Mouse (Mus musculus): ENCODE data around the gene Atxn7l3. TPM values are rescaled to one million over a fixed set of nuclear protein-coding genes. Genes with fewer than 3 reads are reported as not detected.

Atxn7l3 gene
- 11.8 and 13.6 TPM in 2 replicates for polyA plus RNA-seq (2015; fragmentation: Nextera tagmentation; extraction: Ambion mirVana)

DNA sequence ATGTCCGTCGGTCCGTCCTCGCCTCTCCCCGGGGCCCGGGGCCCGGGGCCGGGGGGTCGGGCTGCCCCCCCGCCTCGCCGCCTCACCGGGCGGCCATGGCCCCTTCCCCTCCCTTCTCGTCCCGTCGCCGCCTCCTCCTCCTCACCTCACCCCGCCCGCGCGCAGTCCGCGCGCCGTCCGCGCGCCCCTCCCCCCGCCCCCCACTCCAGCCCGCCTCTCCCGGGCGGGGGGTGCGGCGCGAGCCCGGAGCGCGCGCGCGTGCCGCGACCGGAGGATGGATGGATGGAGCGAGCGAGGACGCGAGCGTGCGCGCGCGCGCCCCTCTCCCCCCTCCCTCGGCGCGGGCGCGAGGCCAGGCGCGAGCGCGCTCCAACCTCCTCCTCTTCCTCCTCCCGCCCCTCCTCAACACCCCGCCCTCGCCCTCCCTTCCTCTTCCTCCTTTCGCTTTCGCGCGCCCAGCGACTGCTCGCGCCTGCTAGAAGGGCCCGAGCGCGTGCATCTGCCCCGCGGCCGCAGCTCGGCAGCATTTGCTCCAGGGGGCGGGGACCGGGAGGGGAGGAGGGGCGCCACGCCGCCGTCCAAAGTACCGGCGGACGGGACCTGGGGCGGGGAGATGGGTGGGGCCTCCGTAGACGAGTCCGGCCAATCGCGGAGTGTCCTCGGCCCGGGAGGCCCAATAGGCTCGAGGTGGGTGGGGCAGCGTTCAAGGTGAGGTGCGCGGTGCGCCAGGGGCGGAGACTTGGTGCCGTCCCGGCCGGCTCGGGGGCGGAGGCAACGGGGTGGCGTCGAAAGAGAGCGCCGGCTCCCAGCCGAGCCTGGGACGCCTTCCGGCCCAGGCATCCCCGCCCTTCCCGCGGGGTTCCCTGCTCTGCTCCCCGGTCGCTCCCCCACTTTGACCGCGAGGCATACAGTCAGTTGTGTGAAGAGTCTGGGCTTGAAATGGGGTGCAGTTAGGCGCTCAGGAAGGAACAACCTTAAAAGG, at the start of gene Atxn7l3:
TSS of gene Atxn7l3 (minus strand) at position 141 of the 982 bp plus-strand sequence.
- no peaks in the 10 kb centered on the region for H3K27me3 ChIP-seq (replicated peaks)
- peak; percentile 96 for ATAC-seq
- WGBS, result under 1% methylated on average over 74 of the region's 125 CpGs
- peak within 1 kb of the TSS; percentile 93 for H3K4me2 ChIP-seq (replicated peaks)
- H3K9ac ChIP-seq, result peak within 1 kb of the TSS; percentile 87
- H3K4me3 ChIP-seq (replicated peaks), result peak within 1 kb of the TSS; percentile 78
- H3K36me3 ChIP-seq, result peaks cover 4% of the 10 kb centered on the region
- H3K9me3 ChIP-seq, result no peaks in the 10 kb centered on the region
- H3K27ac ChIP-seq, result peak within 1 kb of the TSS; percentile 100
- peaks cover 16% of the 10 kb centered on the region; the same call in 1 of the 2 replicates for H3K4me1 ChIP-seq (replicated peaks)

DNA sequence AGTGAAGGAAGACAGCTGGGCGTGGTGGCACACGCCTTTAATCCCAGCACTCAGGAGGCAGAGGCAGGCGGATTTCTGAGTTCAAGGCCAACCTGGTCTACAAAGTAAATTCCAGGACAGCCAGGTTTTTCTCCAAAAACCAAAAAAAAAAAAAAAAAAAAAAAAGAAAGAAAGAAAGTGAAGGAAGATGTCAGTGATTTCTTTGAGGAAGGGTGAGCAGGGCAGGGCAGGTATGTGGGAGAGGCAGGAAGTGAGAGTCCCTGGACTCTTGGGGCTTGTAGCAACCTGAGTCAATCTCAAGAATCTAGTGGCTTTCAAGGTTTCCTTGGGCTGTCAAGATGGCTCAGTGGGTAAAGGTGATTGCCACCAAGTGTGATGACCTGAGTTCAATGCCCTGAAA, 48.0 kb upstream of the Atxn7l3 start:
- 87% methylated on average over 3 of the region's 3 CpGs for WGBS
- no peak overlapping the region for H3K4me3 ChIP-seq (replicated peaks)
- H3K9me3 ChIP-seq, result no peaks in the 10 kb centered on the region
- H3K27ac ChIP-seq, result no peak overlapping the region
- no peak for ATAC-seq
- no peak overlapping the region for H3K4me2 ChIP-seq (replicated peaks)
- no peaks in the 10 kb centered on the region for H3K36me3 ChIP-seq
- 0 out of 2 replicates have a peak, but pooled peaks cover 3% of the 10 kb centered on the region for H3K4me1 ChIP-seq (replicated peaks)
- H3K9ac ChIP-seq, result no peak overlapping the region
- no peaks in the 10 kb centered on the region for H3K27me3 ChIP-seq (replicated peaks)

DNA sequence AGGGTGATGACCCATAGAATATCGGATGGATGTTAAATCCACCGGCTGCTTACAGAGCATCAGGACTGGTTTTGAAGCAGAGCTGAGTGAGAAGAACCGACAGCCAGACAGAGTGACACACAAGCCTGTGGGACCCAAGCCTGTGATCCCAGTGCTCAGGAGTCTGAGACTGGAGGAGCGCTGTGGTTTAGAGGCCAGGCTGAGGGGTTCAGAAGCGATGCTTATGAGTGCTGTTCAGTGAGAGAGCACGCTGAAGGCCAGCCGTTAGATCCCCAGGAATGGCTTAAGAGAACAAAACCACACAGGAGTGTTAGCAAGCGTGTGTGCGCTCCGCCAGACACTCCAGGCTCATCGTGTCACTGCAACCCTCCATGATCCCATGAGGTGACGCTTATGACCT, 46.3 kb upstream of the Atxn7l3 start:
- H3K27me3 ChIP-seq (replicated peaks), result no peaks in the 10 kb centered on the region
- H3K4me3 ChIP-seq (replicated peaks), result no peak overlapping the region
- no peak overlapping the region for H3K9ac ChIP-seq
- H3K4me2 ChIP-seq (replicated peaks), result no peak overlapping the region
- H3K4me1 ChIP-seq (replicated peaks), result 0 out of 2 replicates have a peak, but pooled peaks cover 3% of the 10 kb centered on the region
- no peak overlapping the region for H3K27ac ChIP-seq
- H3K9me3 ChIP-seq, result no peaks in the 10 kb centered on the region
- no peak for ATAC-seq
- 68% methylated on average over 12 of the region's 12 CpGs for WGBS
- H3K36me3 ChIP-seq, result no peaks in the 10 kb centered on the region

DNA sequence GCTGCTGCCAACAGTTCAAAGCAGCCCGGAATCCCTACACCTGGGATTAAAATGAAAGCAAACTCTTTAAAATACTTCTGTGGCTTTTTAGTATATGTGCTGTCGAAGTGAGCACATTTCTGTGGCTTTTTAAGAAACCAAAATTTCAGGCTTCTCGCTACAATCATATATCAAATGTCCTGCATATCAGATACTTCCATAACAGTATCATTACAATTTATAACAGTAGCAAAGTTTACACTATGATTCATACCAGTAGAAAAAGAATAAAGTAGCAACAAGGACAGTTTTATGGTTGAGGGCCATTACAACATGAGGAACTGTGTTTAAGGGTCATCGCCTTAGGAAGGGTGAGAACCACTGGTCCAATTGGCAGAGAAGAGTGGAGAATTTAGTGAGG, 44.7 kb upstream of the Atxn7l3 start:
- no peak overlapping the region for H3K9ac ChIP-seq
- H3K27me3 ChIP-seq (replicated peaks), result no peaks in the 10 kb centered on the region
- no peak overlapping the region for H3K27ac ChIP-seq
- ATAC-seq, result no peak
- H3K4me3 ChIP-seq (replicated peaks), result no peak overlapping the region
- no peaks in the 10 kb centered on the region for H3K36me3 ChIP-seq
- 0 out of 2 replicates have a peak, but pooled peaks cover 3% of the 10 kb centered on the region for H3K4me1 ChIP-seq (replicated peaks)
- no peaks in the 10 kb centered on the region for H3K9me3 ChIP-seq
- WGBS, result 85% methylated on average over 4 of the region's 4 CpGs
- H3K4me2 ChIP-seq (replicated peaks), result no peak overlapping the region

DNA sequence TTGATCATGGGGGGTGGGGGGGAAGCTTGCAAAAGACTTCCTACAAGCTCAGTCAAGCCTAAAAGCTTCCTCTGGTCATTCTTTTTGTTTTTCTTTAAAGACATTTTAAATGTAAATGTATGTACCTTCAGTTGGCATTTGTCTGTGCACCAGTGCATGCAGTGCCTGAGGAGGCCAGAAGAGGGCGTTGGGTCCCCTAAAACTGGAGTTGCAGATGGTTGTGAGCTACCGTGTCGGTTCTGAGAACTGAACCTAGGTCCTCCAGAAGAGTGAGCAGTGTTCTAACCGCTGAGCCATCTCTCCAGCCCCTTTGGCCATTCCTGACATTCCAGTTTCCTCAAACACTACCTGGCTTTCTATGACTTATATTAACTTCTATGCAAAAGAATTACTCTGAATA, 43.2 kb upstream of the Atxn7l3 start:
- Histone ChIP-seq H3K27me3 (replicated peaks) (no peaks in the 10 kb centered on the region), H3K27ac (no peak overlapping the region), H3K9me3 (no peaks in the 10 kb centered on the region), H3K36me3 (no peaks in the 10 kb centered on the region), H3K9ac (no peak overlapping the region), H3K4me2 (replicated peaks) (no peak overlapping the region), H3K4me1 (replicated peaks) (peaks cover 7% of the 10 kb centered on the region; the same call in 1 of the 2 replicates), H3K4me3 (replicated peaks) (no peak overlapping the region)
- WGBS, result 66% methylated on average over 4 of the region's 4 CpGs
- ATAC-seq, result no peak

DNA sequence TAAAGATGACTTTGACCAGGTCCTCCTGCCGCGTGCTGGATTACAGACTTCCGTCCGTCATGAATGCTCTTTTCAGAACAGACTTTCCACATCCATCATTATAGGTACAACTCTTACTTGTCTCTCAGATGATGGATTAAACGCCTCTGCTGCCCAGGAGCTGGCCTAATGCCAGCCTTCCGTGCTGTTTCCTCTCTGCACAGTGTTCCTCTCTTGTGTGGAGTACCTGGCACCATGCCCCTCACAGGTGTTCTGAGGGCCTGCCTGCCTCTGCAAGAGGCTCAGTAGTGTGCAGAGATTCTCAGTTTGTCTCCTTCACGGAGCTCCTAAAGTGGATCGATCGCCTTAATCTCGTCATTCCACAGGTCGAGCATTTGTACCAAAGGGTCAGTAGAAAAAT, 42.8 kb upstream of the Atxn7l3 start:
- H3K4me3 ChIP-seq (replicated peaks), result no peak overlapping the region
- no peak overlapping the region for H3K27ac ChIP-seq
- WGBS, result 69% methylated on average over 11 of the region's 11 CpGs
- H3K4me2 ChIP-seq (replicated peaks), result no peak overlapping the region
- ATAC-seq, result no peak
- H3K4me1 ChIP-seq (replicated peaks), result peaks cover 7% of the 10 kb centered on the region; the same call in 1 of the 2 replicates
- H3K27me3 ChIP-seq (replicated peaks), result no peaks in the 10 kb centered on the region
- no peaks in the 10 kb centered on the region for H3K9me3 ChIP-seq
- no peak overlapping the region for H3K9ac ChIP-seq
- no peaks in the 10 kb centered on the region for H3K36me3 ChIP-seq

DNA sequence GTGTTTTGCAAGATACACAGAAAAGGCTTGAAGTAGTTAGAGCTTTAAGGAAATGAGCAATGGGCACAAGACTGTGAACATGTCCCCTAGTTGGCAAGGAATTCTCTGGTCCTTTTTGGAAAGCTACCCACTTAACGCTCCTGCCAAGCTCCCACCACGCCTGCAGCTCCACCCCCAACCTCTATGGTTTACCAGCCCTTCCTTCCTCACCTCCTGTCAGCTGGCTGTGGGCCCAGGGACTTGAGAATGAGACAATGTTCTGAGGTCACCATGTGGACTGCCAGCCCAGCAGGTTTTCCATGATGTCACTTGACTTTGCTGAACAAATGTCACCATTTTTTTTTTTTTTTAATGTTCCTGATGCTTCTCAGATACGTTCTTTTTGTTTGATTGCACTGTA, 42.1 kb upstream of the Atxn7l3 start:
- no peak overlapping the region for H3K9ac ChIP-seq
- no peak overlapping the region for H3K27ac ChIP-seq
- H3K4me2 ChIP-seq (replicated peaks), result no peak overlapping the region
- no peaks in the 10 kb centered on the region for H3K9me3 ChIP-seq
- H3K4me1 ChIP-seq (replicated peaks), result peaks cover 5% of the 10 kb centered on the region; the same call in 1 of the 2 replicates
- ATAC-seq, result no peak
- H3K4me3 ChIP-seq (replicated peaks), result no peak overlapping the region
- 52% methylated on average over 3 of the region's 3 CpGs for WGBS
- H3K27me3 ChIP-seq (replicated peaks), result no peaks in the 10 kb centered on the region
- no peaks in the 10 kb centered on the region for H3K36me3 ChIP-seq

DNA sequence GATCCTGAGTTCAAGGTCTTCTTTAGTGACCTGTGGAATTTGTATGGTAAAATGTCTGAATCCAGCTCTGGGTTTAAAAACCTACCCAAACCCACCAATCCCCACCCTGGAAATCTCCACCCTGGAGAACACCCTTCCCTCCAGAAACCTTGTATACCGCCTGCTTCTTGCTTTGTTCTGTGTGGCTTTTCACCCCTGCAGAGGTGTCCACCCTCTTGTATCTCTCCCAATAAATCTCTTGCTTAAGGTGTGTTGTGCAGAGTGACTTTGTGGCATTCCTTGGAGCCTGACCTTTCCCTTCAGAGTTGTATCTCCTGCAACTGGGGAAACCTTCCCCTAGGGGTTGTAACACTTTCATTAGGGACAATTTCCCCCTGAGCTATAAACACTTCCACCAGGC, 41.5 kb upstream of the Atxn7l3 start:
- peaks cover 4% of the 10 kb centered on the region; the same call in 1 of the 2 replicates for H3K4me1 ChIP-seq (replicated peaks)
- H3K36me3 ChIP-seq, result no peaks in the 10 kb centered on the region
- H3K9ac ChIP-seq, result no peak overlapping the region
- ATAC-seq, result no peak
- no peaks in the 10 kb centered on the region for H3K27me3 ChIP-seq (replicated peaks)
- H3K9me3 ChIP-seq, result no peaks in the 10 kb centered on the region
- no peak overlapping the region for H3K4me3 ChIP-seq (replicated peaks)
- no peak overlapping the region for H3K27ac ChIP-seq
- H3K4me2 ChIP-seq (replicated peaks), result no peak overlapping the region
- 60% methylated on average over 1 of the region's 1 CpGs for WGBS

DNA sequence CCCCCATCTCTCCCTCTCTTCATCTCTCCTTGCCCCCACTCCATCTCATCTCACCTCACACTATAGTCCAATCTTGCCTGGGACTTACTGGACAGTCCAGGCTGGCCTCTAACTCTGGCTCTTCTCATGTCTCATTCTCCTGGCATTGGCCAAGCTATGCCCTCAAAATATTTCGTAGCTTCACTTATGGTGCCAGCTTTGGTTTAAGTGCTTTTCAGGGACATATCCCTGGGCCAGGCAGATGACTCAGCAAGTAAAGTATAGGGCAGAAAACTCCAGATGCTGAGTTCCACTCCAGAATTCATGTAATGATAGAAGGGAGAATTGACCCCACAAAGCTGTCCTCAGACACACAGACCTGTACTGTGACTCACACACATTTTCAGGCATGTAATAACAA, 39.8 kb upstream of the Atxn7l3 start:
- Histone ChIP-seq H3K4me3 (replicated peaks) (no peak overlapping the region), H3K4me2 (replicated peaks) (no peak overlapping the region), H3K27ac (no peak overlapping the region), H3K4me1 (replicated peaks) (peaks cover 4% of the 10 kb centered on the region; the same call in 1 of the 2 replicates), H3K9me3 (no peaks in the 10 kb centered on the region), H3K36me3 (no peaks in the 10 kb centered on the region), H3K27me3 (replicated peaks) (no peaks in the 10 kb centered on the region), H3K9ac (no peak overlapping the region)
- 86% methylated on average over 1 of the region's 1 CpGs for WGBS
- no peak for ATAC-seq

DNA sequence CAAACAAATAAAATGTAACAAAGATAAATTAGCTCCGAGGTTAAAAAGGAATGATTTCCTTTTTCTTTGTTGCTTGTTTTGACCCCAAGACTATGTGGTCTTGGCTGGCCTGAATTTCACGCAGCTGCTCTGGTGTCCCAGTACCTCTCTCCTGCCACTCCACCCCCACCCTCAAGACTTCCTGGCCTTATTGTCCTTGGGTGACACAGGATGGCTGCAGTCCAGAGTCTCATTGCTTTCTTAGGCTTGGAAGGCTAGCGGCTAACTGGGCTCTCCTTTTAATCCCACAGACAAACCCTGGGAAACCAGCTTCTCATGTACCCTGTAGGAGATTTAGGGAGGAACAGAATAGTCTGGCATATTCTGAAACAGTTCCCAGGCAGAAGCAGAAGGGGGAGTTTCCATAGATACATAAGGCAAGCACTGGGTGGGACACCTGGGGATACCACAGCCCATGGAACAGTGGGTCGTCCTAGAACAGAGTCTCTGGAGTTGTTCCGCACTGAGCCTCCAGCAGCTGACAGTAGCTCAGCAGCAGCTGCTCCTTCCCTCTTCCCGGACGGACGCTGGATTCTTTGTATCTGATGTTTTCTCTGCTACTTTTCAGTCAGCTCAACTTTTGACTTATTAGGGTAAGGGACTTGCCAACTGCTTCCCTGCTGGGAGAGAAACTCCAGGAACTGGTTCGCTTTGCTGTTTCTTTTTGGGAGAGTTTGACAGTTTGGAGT, 38.7 kb upstream of the Atxn7l3 start:
- 38% methylated on average over 9 of the region's 9 CpGs for WGBS
- no peak overlapping the region for H3K9ac ChIP-seq

DNA sequence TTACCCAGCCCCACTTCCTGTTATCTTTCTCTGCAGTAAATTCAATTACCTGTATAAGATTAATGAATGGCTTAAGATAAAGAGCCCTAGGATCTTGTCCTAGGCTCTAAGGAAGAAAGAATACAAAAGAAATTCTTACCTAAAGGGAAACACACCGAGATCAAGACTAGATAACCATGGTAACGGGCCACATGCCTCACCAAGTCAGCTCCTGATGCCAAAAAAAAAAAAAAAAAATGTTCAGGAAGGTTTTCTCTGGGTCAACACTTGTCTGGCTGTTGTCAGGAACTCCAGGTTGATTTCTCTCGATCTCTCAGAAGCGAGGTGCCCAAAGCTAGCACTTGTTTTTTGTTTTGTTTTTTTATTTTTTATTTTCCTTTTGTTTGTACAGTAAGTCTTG, 37.6 kb upstream of the Atxn7l3 start:
- no peak for ATAC-seq
- Histone ChIP-seq H3K4me3 (replicated peaks) (no peak overlapping the region), H3K27ac (no peak overlapping the region), H3K36me3 (no peaks in the 10 kb centered on the region), H3K9ac (no peak overlapping the region), H3K9me3 (no peaks in the 10 kb centered on the region), H3K27me3 (replicated peaks) (no peaks in the 10 kb centered on the region), H3K4me2 (replicated peaks) (no peak overlapping the region), H3K4me1 (replicated peaks) (peaks cover 4% of the 10 kb centered on the region; the same call in 1 of the 2 replicates)
- WGBS, result 55% methylated on average over 4 of the region's 4 CpGs

More for the DNA sequence above, 38.7 kb upstream of the Atxn7l3 start:
- ATAC-seq, result no peak
- Histone ChIP-seq H3K4me1 (replicated peaks) (peaks cover 4% of the 10 kb centered on the region; the same call in 1 of the 2 replicates), H3K9me3 (no peaks in the 10 kb centered on the region), H3K27ac (no peak overlapping the region), H3K4me3 (replicated peaks) (no peak overlapping the region), H3K36me3 (no peaks in the 10 kb centered on the region), H3K27me3 (replicated peaks) (no peaks in the 10 kb centered on the region), H3K4me2 (replicated peaks) (no peak overlapping the region)

DNA sequence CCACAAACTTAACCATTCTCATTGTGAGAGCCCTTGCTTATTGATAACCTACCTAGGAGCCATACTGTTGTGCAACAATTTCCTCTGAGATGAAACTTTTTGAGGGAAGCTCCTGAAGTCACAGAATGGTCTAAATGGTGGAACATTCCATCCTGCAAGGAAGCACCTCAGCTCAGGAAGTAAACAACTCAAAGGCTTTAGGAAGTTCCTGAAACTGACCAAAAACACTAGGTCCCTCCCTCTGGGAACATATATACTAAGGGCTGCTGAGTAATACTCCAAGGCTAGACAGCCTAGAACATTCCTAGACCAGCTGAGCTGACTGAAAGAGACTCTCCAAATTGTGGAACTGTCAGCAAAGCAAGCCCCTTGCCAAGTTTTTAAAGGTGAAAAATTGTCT, 36.6 kb upstream of the Atxn7l3 start:
- Histone ChIP-seq H3K4me1 (replicated peaks) (peaks cover 4% of the 10 kb centered on the region; the same call in 1 of the 2 replicates), H3K9me3 (no peaks in the 10 kb centered on the region), H3K36me3 (no peaks in the 10 kb centered on the region), H3K9ac (no peak overlapping the region), H3K27me3 (replicated peaks) (no peaks in the 10 kb centered on the region), H3K4me3 (replicated peaks) (no peak overlapping the region), H3K4me2 (replicated peaks) (no peak overlapping the region), H3K27ac (no peak overlapping the region)
- no peak for ATAC-seq
